Mouse (Mus musculus): ENCODE measurements at regions not wholly inside any gene's neighbourhood (a gene's known extent, or its start where the extent isn't known, plus 50 kb on each side); places are given as distances from the start of the nearest gene placed in this dataset.
"Not testable (repeated sequence)": the region's sequence is repeated elsewhere in the genome, so short reads cannot be mapped to it uniquely, and the experiment has no call there.

- no peak for DNase-seq (ENCODE audit: low spot score)
These were observed 163.4 kb downstream of the Trib2 start for GRCm38 (mm10) chr12:15653357-15653763.

GRCm38 (mm10) chr12:15651293-15651692 is 165.4 kb downstream of the Trib2 start:
- DNase-seq (ENCODE audit: low spot score), result no peak

GRCm38 (mm10) chr12:15649906-15650305 is 166.8 kb downstream of the Trib2 start:
- no peak for DNase-seq (ENCODE audit: low spot score)

GRCm38 (mm10) chr12:15649226-15649625 is 167.5 kb downstream of the Trib2 start:
- no peak for DNase-seq (ENCODE audit: low spot score)

GRCm38 (mm10) chr12:15644074-15644672 is 172.5 kb downstream of the Trib2 start:
- DNase-seq (ENCODE audit: low spot score), result no peak

- no peak for DNase-seq (ENCODE audit: low spot score)
These were observed 173.1 kb downstream of the Trib2 start for GRCm38 (mm10) chr12:15643669-15644068.

GRCm38 (mm10) chr12:15640320-15640719 is 176.4 kb downstream of the Trib2 start:
- DNase-seq (ENCODE audit: low spot score), result no peak

GRCm38 (mm10) chr12:15629971-15630370 is 186.8 kb downstream of the Trib2 start:
- DNase-seq (ENCODE audit: low spot score), result no peak

GRCm38 (mm10) chr12:15619521-15619920 is 197.2 kb downstream of the Trib2 start:
- DNase-seq (ENCODE audit: low spot score), result no peak

GRCm38 (mm10) chr12:15617312-15617711 is 199.4 kb downstream of the Trib2 start:
- DNase-seq (ENCODE audit: low spot score), result peak; percentile 74

GRCm38 (mm10) chr12:15611847-15612580 is 204.7 kb downstream of the Trib2 start:
- no peak for DNase-seq (ENCODE audit: low spot score)

- no peak for DNase-seq (ENCODE audit: low spot score)
These were observed 209.6 kb downstream of the Trib2 start for GRCm38 (mm10) chr12:15607091-15607490.

- peak; percentile 66 for DNase-seq (ENCODE audit: low spot score)
These were observed 210.6 kb downstream of the Trib2 start for GRCm38 (mm10) chr12:15606095-15606494.

- DNase-seq (ENCODE audit: low spot score), result no peak
These were observed 212.1 kb downstream of the Trib2 start for GRCm38 (mm10) chr12:15604630-15605029.

GRCm38 (mm10) chr12:15603885-15604284 is 212.8 kb downstream of the Trib2 start:
- DNase-seq (ENCODE audit: low spot score), result no peak

GRCm38 (mm10) chr12:15603319-15603718 is 213.4 kb downstream of the Trib2 start:
- DNase-seq (ENCODE audit: low spot score), result peak; percentile 55

GRCm38 (mm10) chr12:15594704-15595103 is 222.0 kb downstream of the Trib2 start:
- no peak for DNase-seq (ENCODE audit: low spot score)

- not testable (repeated sequence) for DNase-seq (ENCODE audit: low spot score)
These were observed 228.9 kb downstream of the Trib2 start for GRCm38 (mm10) chr12:15587864-15588263.

GRCm38 (mm10) chr12:15586706-15587442 is 229.8 kb downstream of the Trib2 start:
- DNase-seq (ENCODE audit: low spot score), result no peak

- DNase-seq (ENCODE audit: low spot score), result no peak
These were observed 230.9 kb downstream of the Trib2 start for GRCm38 (mm10) chr12:15585845-15586244.

- DNase-seq (ENCODE audit: low spot score), result no peak
These were observed 232.0 kb downstream of the Trib2 start for GRCm38 (mm10) chr12:15584721-15585120.

GRCm38 (mm10) chr12:15566785-15567109 is 250.0 kb downstream of the Trib2 start:
- no peak for DNase-seq (ENCODE audit: low spot score)
